Mouse (Mus musculus) right cerebral cortex, postnatal 14 days (tissue): Measurements from ENCODE around the gene Hapln4.

ENCODE experiments used
- DNase-seq: peaks from one replicate; pipeline ENCODE4 v3.0.0; 2022

The Hapln4 gene

GRCm38 (mm10) chr8:70100241-70100640, 17.0 kb downstream of the Hapln4 start:
- DNase-seq, result no peak

- no peak for DNase-seq
Observed at GRCm38 (mm10) chr8:70104506-70104905, 21.2 kb downstream of the Hapln4 start.

- no peak for DNase-seq
Observed at GRCm38 (mm10) chr8:70104922-70105321, 21.7 kb downstream of the Hapln4 start.

GRCm38 (mm10) chr8:70110451-70110850, 27.2 kb downstream of the Hapln4 start:
- no peak for DNase-seq

GRCm38 (mm10) chr8:70111192-70111795, 28.0 kb downstream of the Hapln4 start:
- DNase-seq, result no peak

GRCm38 (mm10) chr8:70112401-70113016, 29.3 kb downstream of the Hapln4 start:
- DNase-seq, result no peak

- no peak for DNase-seq
Observed at GRCm38 (mm10) chr8:70114488-70114887, 31.2 kb downstream of the Hapln4 start.

- no peak for DNase-seq
Observed at GRCm38 (mm10) chr8:70114892-70115291, 31.6 kb downstream of the Hapln4 start.

GRCm38 (mm10) chr8:70117611-70118010, 34.4 kb downstream of the Hapln4 start:
- no peak for DNase-seq

- DNase-seq, result no peak
Observed at GRCm38 (mm10) chr8:70118726-70119700, 35.8 kb downstream of the Hapln4 start.

- peak; percentile 95 for DNase-seq
Observed at GRCm38 (mm10) chr8:70120667-70121066, 37.4 kb downstream of the Hapln4 start, which contains the start of gene Ncan. Gene Ncan (minus strand): TSS chr8:70120873.

- no peak for DNase-seq
Observed at GRCm38 (mm10) chr8:70122863-70123262, 39.6 kb downstream of the Hapln4 start.

- no peak for DNase-seq
Observed at GRCm38 (mm10) chr8:70124992-70125391, 41.7 kb downstream of the Hapln4 start.

GRCm38 (mm10) chr8:70128435-70128834, 45.2 kb downstream of the Hapln4 start:
- DNase-seq, result peak; percentile 56

GRCm38 (mm10) chr8:70129309-70129952, 46.2 kb downstream of the Hapln4 start:
- peak; percentile 69 for DNase-seq

GRCm38 (mm10) chr8:70130066-70130465, 46.8 kb downstream of the Hapln4 start:
- no peak for DNase-seq

- DNase-seq, result peak; percentile 85
Observed at GRCm38 (mm10) chr8:70131166-70131883, 48.1 kb downstream of the Hapln4 start, which contains the start of gene Nr2c2ap. Gene Nr2c2ap (plus strand): TSS chr8:70131333.

- DNase-seq, result no peak
Observed at GRCm38 (mm10) chr8:70134086-70134485, 50.8 kb downstream of the Hapln4 start.

- DNase-seq, result no peak
Observed at GRCm38 (mm10) chr8:70134931-70135330, 51.7 kb downstream of the Hapln4 start.

- no peak for DNase-seq
Observed at GRCm38 (mm10) chr8:70136591-70136990, 53.3 kb downstream of the Hapln4 start.

- DNase-seq, result no peak
Observed at GRCm38 (mm10) chr8:70137890-70138289, 54.6 kb downstream of the Hapln4 start.
